9 mouse cellular contexts compared by ENCODE assay signal in the genomic region with DNA sequence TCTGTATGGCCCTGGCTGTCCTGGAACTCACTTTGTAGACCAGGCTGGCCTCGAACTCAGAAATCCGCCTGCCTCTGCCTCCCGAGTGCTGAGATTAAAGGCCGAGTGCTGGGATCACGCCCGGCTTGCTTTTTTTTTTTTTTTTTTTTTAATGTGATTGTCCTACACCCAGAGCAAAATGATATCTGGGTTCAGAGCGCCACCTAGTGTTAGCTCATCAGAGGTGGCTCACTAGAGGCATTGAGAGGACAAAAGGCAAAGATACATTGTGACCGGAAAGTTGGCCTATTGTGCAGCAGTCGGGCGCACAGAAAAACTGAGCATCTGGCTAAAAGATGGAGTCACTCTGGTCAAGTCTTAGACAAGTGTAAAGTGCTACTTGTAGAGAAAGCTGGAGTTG. TPM values are rescaled to one million over a fixed set of nuclear protein-coding genes. Genes with fewer than 3 reads are reported as not detected.
A peak's percentile ranks its signal among the peaks of the same experiment; 100 is the strongest.
DNase-seq lines count a peak whose midpoint lies in the region; TF ChIP-seq lines count a peak whose summit lies in the region.
"Had no signal": no experiment of that assay in that cellular context is flagged by ENCODE, and none has a peak within 500 bp of the region (broad histone marks: within the 10 kb centered on the region; RNA-seq: fewer than 3 reads in every experiment).

No protein-coding gene starts in this region.

- H3K4me1 ChIP-seq in ES-Bruce4 (ENCODE audit: control insufficient read depth, insufficient read depth, low read length), result peaks cover 13% of the 10 kb centered on the region
- H3K4me1 ChIP-seq in forebrain, embryonic 10.5 days, result peaks cover 44% of the 10 kb centered on the region
- no peaks in the 10 kb centered on the region for H3K4me1 ChIP-seq in lung, adult 2 months (ENCODE audit: control insufficient read depth, insufficient read depth, low read length)

- whole genome bisulfite sequencing in forebrain, embryonic 10.5 days, result 38% methylated on average over 10 of the region's 10 CpGs
- WGBS in lung, adult 2 months, result 16% methylated on average over 10 of the region's 10 CpGs

- no peak for TF ChIP-seq POLR2A in ES-Bruce4 (IDR thresholded peaks at IDR 0.05; ENCODE audit: insufficient read depth, low read length)
- TF ChIP-seq POLR2A in lung, adult 2 months (IDR thresholded peaks at IDR 0.05; ENCODE audit: borderline replicate concordance, extremely low read depth, low read depth, low read length), result no peak

- no peaks in the 10 kb centered on the region for H3K9me3 ChIP-seq in ES-Bruce4 (replicated peaks; ENCODE audit: control insufficient read depth, insufficient read depth, low read length, poor library complexity, severe bottlenecking)
- 0 out of 2 replicates have a peak, but pooled peaks cover 3% of the 10 kb centered on the region for H3K9me3 ChIP-seq in forebrain, embryonic 10.5 days

- no peaks in the 10 kb centered on the region for H3K27me3 ChIP-seq in ES-Bruce4 (ENCODE audit: control insufficient read depth, insufficient read depth, low read length, poor library complexity, severe bottlenecking)
- peaks cover 3% of the 10 kb centered on the region; the same call in 1 of the 2 replicates for H3K27me3 ChIP-seq in forebrain, embryonic 10.5 days (ENCODE audit: poor library complexity, severe bottlenecking)

- DNase-seq in brain, adult 2 months (ENCODE audit: low read depth, low spot score), result peak; percentile 94
- peak; percentile 73 for DNase-seq in forebrain, embryonic 10.5 days (ENCODE audit: extremely low spot score, low spot score)
- peak; percentile 44 for DNase-seq in heart, postnatal 25 days (ENCODE audit: low spot score)
- peak; percentile 73 to 90 for DNase-seq in layer of hippocampus, adult 18-20 months (ENCODE audit: low spot score in 2 of 2)
- DNase-seq in lung, adult 2 months, result peak; percentile 77
- DNase-seq in ovary, postnatal 36 days (ENCODE audit: low spot score), result peak; percentile 69
- peak; percentile 88 for DNase-seq in thymus, postnatal 0 days (ENCODE audit: low spot score)

- H3K27ac ChIP-seq in ES-Bruce4 (ENCODE audit: insufficient read depth, low read length), result peak overlapping the region; percentile 8; the same call in 1 of the 2 replicates
- 0 out of 2 replicates have a peak overlapping the region, but pooled peaks have one; percentile 25 for H3K27ac ChIP-seq in forebrain, embryonic 10.5 days

- H3K36me3 ChIP-seq in ES-Bruce4 (ENCODE audit: control insufficient read depth, insufficient read depth, low read length, poor library complexity, severe bottlenecking), result peaks cover 17% of the 10 kb centered on the region
- H3K36me3 ChIP-seq in forebrain, embryonic 10.5 days (replicated peaks), result peaks cover 31% of the 10 kb centered on the region

- no peak overlapping the region for H3K9ac ChIP-seq in ES-Bruce4 (ENCODE audit: low read depth, poor library complexity, severe bottlenecking)

- intact Hi-C loops in heart, postnatal 25 days (cut with DNase I), result loop anchor here (1.0 to 5.0 kb wide), 4 partner anchors 91 to 266 kb away; partner anchors contain the start of genes Cabin1 and Ggt5

- no peak overlapping the region for H3K4me3 ChIP-seq in ES-Bruce4 (ENCODE audit: low read depth, low read length)
- no peak overlapping the region for H3K4me3 ChIP-seq in forebrain, embryonic 10.5 days
- no peak overlapping the region for H3K4me3 ChIP-seq in lung, adult 2 months (replicated peaks; ENCODE audit: extremely low read depth, low read depth, low read length)
- H3K4me3 ChIP-seq: erythroblast, embryonic 14.5 days had no signal

- TF ChIP-seq CTCF in ES-Bruce4 (IDR thresholded peaks at IDR 0.05; ENCODE audit: low read depth, low read length), result peak; percentile 41
- peak; percentile 47 for TF ChIP-seq CTCF in lung, adult 2 months (IDR thresholded peaks at IDR 0.05; ENCODE audit: insufficient read depth, low read length)

- TF ChIP-seq EP300 in ES-Bruce4 (IDR thresholded peaks at IDR 0.05; ENCODE audit: insufficient read depth, low read depth, low read length), result no peak

RNA-seq across cellular contexts. Expression of gene Mif, which starts 6.6 kb away (rescaled TPM):
- 1,651 and 1,929 TPM in 2 replicates for polyA plus RNA-seq in ES-Bruce4 (2011; ENCODE audit: insufficient read depth, insufficient read length, low read depth, missing spikeins)
- polyA plus RNA-seq in forebrain, embryonic 10.5 days (2016; fragmentation: Nextera tagmentation; extraction: Ambion mirVana), result 3,631 and 3,763 TPM in 2 replicates
- 100 to 1,000 TPM; 202 to 203 TPM for total RNA-seq in heart, postnatal 25 days (2021)
- 100 to 1,000 TPM; 477 to 485 TPM for total RNA-seq in layer of hippocampus, adult 18-20 months (2021)
- 479 and 563 TPM in 2 replicates for polyA plus RNA-seq in lung, adult 2 months (2012; rRNA removed)
- 1,368 and 1,597 TPM in 2 replicates for polyA plus RNA-seq in thymus, postnatal 0 days (2015; fragmentation: Nextera tagmentation; extraction: Ambion mirVana)

RNA-seq across cellular contexts. Expression of gene Gstt2, which starts 16.2 kb away (rescaled TPM):
- polyA plus RNA-seq in ES-Bruce4 (2011; ENCODE audit: insufficient read depth, insufficient read length, low read depth, missing spikeins), result 26.3 and 31.9 TPM in 2 replicates
- polyA plus RNA-seq in forebrain, embryonic 10.5 days (2016; fragmentation: Nextera tagmentation; extraction: Ambion mirVana), result 7.3 and 8.3 TPM in 2 replicates
- 10 to 100 TPM in 1 of 2 experiments, 1 to 10 TPM in 1; 9.3 to 10.9 TPM for total RNA-seq in heart, postnatal 25 days (2021)
- 1 to 10 TPM; 3.5 to 3.6 TPM for total RNA-seq in layer of hippocampus, adult 18-20 months (2021)
- polyA plus RNA-seq in lung, adult 2 months (2012; rRNA removed), result 137 and 149 TPM in 2 replicates
- polyA plus RNA-seq in thymus, postnatal 0 days (2015; fragmentation: Nextera tagmentation; extraction: Ambion mirVana), result 77.5 and 78.6 TPM in 2 replicates

RNA-seq across cellular contexts. Expression of gene Gstt4, which starts 31.1 kb away (rescaled TPM):
- not detected in 2 replicates for polyA plus RNA-seq in ES-Bruce4 (2011; ENCODE audit: insufficient read depth, insufficient read length, low read depth, missing spikeins)
- polyA plus RNA-seq in forebrain, embryonic 10.5 days (2016; fragmentation: Nextera tagmentation; extraction: Ambion mirVana), result not detected in 2 replicates
- not detected for total RNA-seq in heart, postnatal 25 days (2021)
- total RNA-seq in layer of hippocampus, adult 18-20 months (2021), result not detected
- not detected in 2 replicates for polyA plus RNA-seq in lung, adult 2 months (2012; rRNA removed)
- 0.14 and 0.18 TPM in 2 replicates for polyA plus RNA-seq in thymus, postnatal 0 days (2015; fragmentation: Nextera tagmentation; extraction: Ambion mirVana)
- polyA plus RNA-seq: erythroblast, embryonic 14.5 days had no signal

RNA-seq across cellular contexts. Expression of gene Derl3, which starts 39.8 kb away (rescaled TPM):
- 9.6 and 13.8 TPM in 2 replicates for polyA plus RNA-seq in ES-Bruce4 (2011; ENCODE audit: insufficient read depth, insufficient read length, low read depth, missing spikeins)
- 1.8 and 2.4 TPM in 2 replicates for polyA plus RNA-seq in forebrain, embryonic 10.5 days (2016; fragmentation: Nextera tagmentation; extraction: Ambion mirVana)
- total RNA-seq in heart, postnatal 25 days (2021), result under 1 TPM; 0.26 to 0.78 TPM
- total RNA-seq in layer of hippocampus, adult 18-20 months (2021), result 1 to 10 TPM; 4.8 to 5.4 TPM
- 5.1 and 12.1 TPM in 2 replicates for polyA plus RNA-seq in lung, adult 2 months (2012; rRNA removed)
- polyA plus RNA-seq in thymus, postnatal 0 days (2015; fragmentation: Nextera tagmentation; extraction: Ambion mirVana), result 1.1 and 1.2 TPM in 2 replicates
- polyA plus RNA-seq: erythroblast, embryonic 14.5 days had no signal

RNA-seq across cellular contexts. Expression of gene Gstt1, which starts 55.1 kb away (rescaled TPM):
- polyA plus RNA-seq in ES-Bruce4 (2011; ENCODE audit: insufficient read depth, insufficient read length, low read depth, missing spikeins), result 8.9 and 9.5 TPM in 2 replicates
- 3.8 and 4.4 TPM in 2 replicates for polyA plus RNA-seq in forebrain, embryonic 10.5 days (2016; fragmentation: Nextera tagmentation; extraction: Ambion mirVana)
- 10 to 100 TPM; 12.2 to 13.4 TPM for total RNA-seq in heart, postnatal 25 days (2021)
- 10 to 100 TPM; 10.2 to 10.3 TPM for total RNA-seq in layer of hippocampus, adult 18-20 months (2021)
- polyA plus RNA-seq in lung, adult 2 months (2012; rRNA removed), result 163 and 178 TPM in 2 replicates
- polyA plus RNA-seq in thymus, postnatal 0 days (2015; fragmentation: Nextera tagmentation; extraction: Ambion mirVana), result 2.2 and 2.8 TPM in 2 replicates

Comparison
In these comparisons a context has a peak if more than half of its experiments do, and no peak if none do; other contexts are left out.
1. DNase-seq: peak in every context shown above with its lines; median percentile 94 in brain, adult 2 months; 88 in thymus, postnatal 0 days; 82 in layer of hippocampus, adult 18-20 months; 77 in lung, adult 2 months; 73 in forebrain, embryonic 10.5 days; 69 in ovary, postnatal 36 days; 44 in heart, postnatal 25 days.